Mouse (Mus musculus): ENCODE results near the gene Hsd17b2.

- no peak for TF ChIP-seq CTCF (IDR thresholded peaks at IDR 0.05; ENCODE audit: extremely low read depth, insufficient read depth, insufficient read length, insufficient replicate concordance)
- TF ChIP-seq POLR2A (IDR thresholded peaks at IDR 0.05; ENCODE audit: low read depth, low read length), result no peak
Measured at GRCm38 (mm10) chr8:117762776-117763175, 61.1 kb downstream of the Hsd17b2 start.
